Mouse (Mus musculus): Measurements from ENCODE around the gene Nrap. TPM values are rescaled to one million over a fixed set of nuclear protein-coding genes. Genes with fewer than 3 reads are reported as not detected.

Gene Nrap
- polyA plus RNA-seq (2015; fragmentation: Nextera tagmentation; extraction: Ambion mirVana) = 0.33 and 0.41 TPM in 2 replicates

- no peak within 1 kb of the TSS for H3K27ac ChIP-seq (replicated peaks)
- H3K27me3 ChIP-seq (ENCODE audit: control insufficient read depth, insufficient read depth, low read length) = no peaks in the 10 kb centered on the region
- H3K4me1 ChIP-seq (replicated peaks; ENCODE audit: control insufficient read depth, insufficient read depth) = no peaks in the 10 kb centered on the region
- DNase-seq (ENCODE audit: low spot score) (no peak), ATAC-seq (ENCODE audit: low FRiP score, low TSS enrichment) (no peak)
- H3K9ac ChIP-seq (ENCODE audit: low read length) = no peak within 1 kb of the TSS
- no peaks in the 10 kb centered on the region for H3K36me3 ChIP-seq (ENCODE audit: control insufficient read depth, insufficient read depth, low read length)
- 85% methylated on average over 11 of the region's 11 CpGs for WGBS
- TF ChIP-seq CTCF (IDR thresholded peaks at IDR 0.05; ENCODE audit: low read depth) = no peak
- no peak for TF ChIP-seq EP300 (optimal IDR thresholded peaks at IDR 0.05)
- no peak within 1 kb of the TSS for H3K4me2 ChIP-seq (replicated peaks; ENCODE audit: low read depth)
- no peaks in the 10 kb centered on the region for H3K9me3 ChIP-seq (ENCODE audit: control insufficient read depth, low read length)
- H3K4me3 ChIP-seq (ENCODE audit: low read depth, low read length) = no peak within 1 kb of the TSS
Observed at GRCm38 (mm10) chr19:56389879-56390278, at the start of gene Nrap. TSS of gene Nrap (minus strand) at chr19:56390037.

- H3K36me3 ChIP-seq (ENCODE audit: control insufficient read depth, insufficient read depth, low read length) = peaks cover 5% of the 10 kb centered on the region
- ATAC-seq (ENCODE audit: low FRiP score, low TSS enrichment) (peak; percentile 88), DNase-seq (ENCODE audit: low spot score) (peak; percentile 76)
- no peaks in the 10 kb centered on the region for H3K27me3 ChIP-seq (ENCODE audit: control insufficient read depth, insufficient read depth, low read length)
- H3K4me3 ChIP-seq (ENCODE audit: low read depth, low read length) = no peak overlapping the region
- H3K4me2 ChIP-seq (replicated peaks; ENCODE audit: low read depth) = no peak overlapping the region
- no peak overlapping the region for H3K9ac ChIP-seq (ENCODE audit: low read length)
- H3K27ac ChIP-seq (replicated peaks) = peak overlapping the region; percentile 80
- no peaks in the 10 kb centered on the region for H3K9me3 ChIP-seq (ENCODE audit: control insufficient read depth, low read length)
- peaks cover 2% of the 10 kb centered on the region; the same call in 1 of the 2 replicates for H3K4me1 ChIP-seq (replicated peaks; ENCODE audit: control insufficient read depth, insufficient read depth)
- 61% methylated on average over 6 of the region's 6 CpGs for WGBS
- TF ChIP-seq EP300 (optimal IDR thresholded peaks at IDR 0.05) = no peak
- TF ChIP-seq CTCF (IDR thresholded peaks at IDR 0.05; ENCODE audit: low read depth) = no peak
Observed at GRCm38 (mm10) chr19:56439072-56439434, 49.2 kb upstream of the Nrap start.

GRCm38 (mm10) chr19:56438357-56439071 is 48.7 kb upstream of the Nrap start:
- DNase-seq (ENCODE audit: low spot score) (peak; percentile 30), ATAC-seq (ENCODE audit: low FRiP score, low TSS enrichment) (peak; percentile 60)
- H3K36me3 ChIP-seq (ENCODE audit: control insufficient read depth, insufficient read depth, low read length) = peaks cover 6% of the 10 kb centered on the region
- no peak overlapping the region for H3K4me3 ChIP-seq (ENCODE audit: low read depth, low read length)
- no peaks in the 10 kb centered on the region for H3K9me3 ChIP-seq (ENCODE audit: control insufficient read depth, low read length)
- H3K4me1 ChIP-seq (replicated peaks; ENCODE audit: control insufficient read depth, insufficient read depth) = 0 out of 2 replicates have a peak, but pooled peaks cover 2% of the 10 kb centered on the region
- WGBS = 35% methylated on average over 7 of the region's 7 CpGs
- no peak for TF ChIP-seq EP300 (optimal IDR thresholded peaks at IDR 0.05)
- H3K9ac ChIP-seq (ENCODE audit: low read length) = no peak overlapping the region
- H3K4me2 ChIP-seq (replicated peaks; ENCODE audit: low read depth) = no peak overlapping the region
- H3K27me3 ChIP-seq (ENCODE audit: control insufficient read depth, insufficient read depth, low read length) = no peaks in the 10 kb centered on the region
- H3K27ac ChIP-seq (replicated peaks) = peak overlapping the region; percentile 80

DNA sequence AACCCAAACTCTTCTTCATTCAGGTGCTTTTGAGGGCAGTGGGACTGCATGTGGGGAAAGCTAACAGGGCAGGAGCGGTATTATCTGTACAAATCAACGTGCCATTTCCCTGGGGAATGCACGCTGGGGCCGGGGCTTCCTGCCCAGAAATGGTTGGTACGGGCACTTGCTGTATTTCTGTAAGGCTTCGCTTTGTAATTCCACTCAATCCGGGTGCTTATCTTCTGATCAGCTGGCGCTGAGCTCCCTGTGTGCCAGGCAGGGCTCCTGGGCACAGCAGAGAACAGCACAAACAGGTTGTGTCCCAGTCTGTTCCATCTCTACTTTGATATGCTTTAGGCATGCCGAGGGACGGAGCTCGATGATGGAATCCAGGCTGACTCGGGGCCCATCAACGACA is 46.5 kb upstream of the Nrap start:
- H3K9ac ChIP-seq (ENCODE audit: low read length) = no peak overlapping the region
- TF ChIP-seq EP300 (optimal IDR thresholded peaks at IDR 0.05) (no peak), CTCF (IDR thresholded peaks at IDR 0.05; ENCODE audit: low read depth) (no peak)
- H3K27ac ChIP-seq (replicated peaks) = no peak overlapping the region
- H3K36me3 ChIP-seq (ENCODE audit: control insufficient read depth, insufficient read depth, low read length) = peaks cover 6% of the 10 kb centered on the region
- H3K27me3 ChIP-seq (ENCODE audit: control insufficient read depth, insufficient read depth, low read length) = no peaks in the 10 kb centered on the region
- 72% methylated on average over 13 of the region's 13 CpGs for WGBS
- ATAC-seq (ENCODE audit: low FRiP score, low TSS enrichment) (no peak), DNase-seq (ENCODE audit: low spot score) (no peak)
- H3K9me3 ChIP-seq (ENCODE audit: control insufficient read depth, low read length) = no peaks in the 10 kb centered on the region
- H3K4me2 ChIP-seq (replicated peaks; ENCODE audit: low read depth) = no peak overlapping the region
- H3K4me3 ChIP-seq (ENCODE audit: low read depth, low read length) = no peak overlapping the region
- 0 out of 2 replicates have a peak, but pooled peaks cover 2% of the 10 kb centered on the region for H3K4me1 ChIP-seq (replicated peaks; ENCODE audit: control insufficient read depth, insufficient read depth)

DNA sequence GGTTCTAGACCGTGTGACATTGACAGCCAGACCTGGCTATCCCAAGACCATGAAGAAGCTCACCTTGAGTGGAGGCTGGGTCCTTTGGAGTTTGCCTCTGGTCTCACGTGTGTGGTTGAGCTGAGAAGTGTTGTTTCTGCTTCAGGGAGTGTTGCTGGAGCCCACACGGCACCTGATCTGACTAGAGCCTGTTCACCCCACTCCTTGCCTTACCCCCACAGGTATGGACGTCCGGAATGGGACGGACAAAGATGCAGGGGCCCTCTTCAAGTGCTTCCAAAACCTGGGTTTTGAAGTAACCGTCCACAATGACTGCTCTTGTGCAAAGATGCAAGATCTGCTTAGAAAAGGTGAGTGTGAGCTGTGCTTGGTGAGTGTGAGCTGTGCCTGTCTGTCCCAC is 43.7 kb upstream of the Nrap start:
- ATAC-seq (ENCODE audit: low FRiP score, low TSS enrichment) (no peak), DNase-seq (ENCODE audit: low spot score) (no peak)
- Histone ChIP-seq H3K4me2 (replicated peaks; ENCODE audit: low read depth) (no peak overlapping the region), H3K9ac (ENCODE audit: low read length) (no peak overlapping the region), H3K9me3 (ENCODE audit: control insufficient read depth, low read length) (no peaks in the 10 kb centered on the region), H3K36me3 (ENCODE audit: control insufficient read depth, insufficient read depth, low read length) (peaks cover 6% of the 10 kb centered on the region), H3K27me3 (ENCODE audit: control insufficient read depth, insufficient read depth, low read length) (no peaks in the 10 kb centered on the region), H3K27ac (replicated peaks) (no peak overlapping the region), H3K4me1 (replicated peaks; ENCODE audit: control insufficient read depth, insufficient read depth) (no peaks in the 10 kb centered on the region), H3K4me3 (ENCODE audit: low read depth, low read length) (no peak overlapping the region)
- WGBS = 90% methylated on average over 7 of the region's 7 CpGs
- TF ChIP-seq EP300 (optimal IDR thresholded peaks at IDR 0.05) (no peak), CTCF (IDR thresholded peaks at IDR 0.05; ENCODE audit: low read depth) (no peak)

DNA sequence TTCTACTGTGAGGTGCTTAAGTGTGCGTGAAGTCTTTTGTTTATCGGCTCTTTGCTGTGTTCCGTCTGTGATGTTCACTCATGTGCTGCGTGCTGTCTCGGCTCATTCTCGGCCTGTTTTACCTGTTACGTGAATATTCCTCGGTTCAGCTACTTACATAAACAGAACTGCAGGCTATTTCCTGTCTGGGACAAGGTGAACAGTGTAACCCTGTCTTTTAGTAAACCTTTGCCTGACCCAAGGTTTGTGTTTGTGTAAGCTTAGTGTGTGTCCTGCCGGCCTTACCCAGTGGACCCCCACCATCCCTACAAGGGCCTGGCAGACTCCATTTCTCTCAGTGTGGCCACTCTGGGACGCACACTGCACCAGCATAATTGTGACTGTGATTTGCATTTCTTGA is 42.9 kb upstream of the Nrap start:
- Histone ChIP-seq H3K27ac (replicated peaks) (no peak overlapping the region), H3K27me3 (ENCODE audit: control insufficient read depth, insufficient read depth, low read length) (no peaks in the 10 kb centered on the region), H3K36me3 (ENCODE audit: control insufficient read depth, insufficient read depth, low read length) (peaks cover 6% of the 10 kb centered on the region), H3K9ac (ENCODE audit: low read length) (no peak overlapping the region), H3K4me2 (replicated peaks; ENCODE audit: low read depth) (no peak overlapping the region), H3K4me3 (ENCODE audit: low read depth, low read length) (no peak overlapping the region), H3K9me3 (ENCODE audit: control insufficient read depth, low read length) (no peaks in the 10 kb centered on the region), H3K4me1 (replicated peaks; ENCODE audit: control insufficient read depth, insufficient read depth) (no peaks in the 10 kb centered on the region)
- 52% methylated on average over 10 of the region's 10 CpGs for WGBS
- no peak for ATAC-seq (ENCODE audit: low FRiP score, low TSS enrichment)
- TF ChIP-seq CTCF (IDR thresholded peaks at IDR 0.05; ENCODE audit: low read depth) = no peak
- no peak for TF ChIP-seq EP300 (optimal IDR thresholded peaks at IDR 0.05)
- no peak for DNase-seq (ENCODE audit: low spot score)

All from stomach, postnatal 0 days (tissue).